Mouse (Mus musculus) C2C12 (cell line): ENCODE results near the gene Dxo. TPM values are rescaled to one million over a fixed set of nuclear protein-coding genes. Genes with fewer than 3 reads are reported as not detected.

Experiments used
- H3K27me3 ChIP-seq: one replicate; pipeline ENCODE4 v1.6.1; 2011; ENCODE audit not compliant: control insufficient read depth, insufficient read depth, insufficient read length
- H3K36me3 ChIP-seq: one replicate; pipeline ENCODE4 v1.6.1; 2011; ENCODE audit not compliant: control insufficient read depth, insufficient read depth
- H3K4me3 ChIP-seq: one replicate; pipeline ENCODE4 v1.5.1; 2011; ENCODE audit warnings: mild to moderate bottlenecking, control low read depth; ENCODE audit not compliant: poor library complexity, insufficient read depth, severe bottlenecking
- H3K79me2 ChIP-seq: one replicate; pipeline ENCODE4 v1.6.1; 2011; ENCODE audit not compliant: control insufficient read depth, insufficient read depth
- H3K79me3 ChIP-seq: one replicate; pipeline ENCODE4 v1.6.1; 2011; ENCODE audit warnings: low read depth, control low read depth
- H3ac ChIP-seq: one replicate; pipeline ENCODE3; 2011; ENCODE audit warnings: low read depth; ENCODE audit not compliant: control insufficient read depth, insufficient read length
- CEBPB ChIP-seq: IDR thresholded peaks from one replicate; pipeline ENCODE4 v1.6.1; 2011; ENCODE audit warnings: low read depth, mild to moderate bottlenecking, control low read depth, moderate library complexity
- CTCF ChIP-seq: IDR thresholded peaks from one replicate; pipeline ENCODE4 v1.5.1; 2011; ENCODE audit not compliant: control insufficient read depth, insufficient read depth, insufficient read length
- FOSL1 ChIP-seq: IDR thresholded peaks from one replicate; pipeline ENCODE4 v1.8.0; 2011; ENCODE audit warnings: mild to moderate bottlenecking, low read length; ENCODE audit not compliant: poor library complexity, insufficient read depth, severe bottlenecking
- MAX ChIP-seq: IDR thresholded peaks from one replicate; pipeline ENCODE4 v1.6.1; 2011; ENCODE audit warnings: mild to moderate bottlenecking, control low read depth
- MYOD1 ChIP-seq: IDR thresholded peaks from one replicate; pipeline ENCODE4 v1.6.1; 2011; ENCODE audit warnings: low read depth; ENCODE audit not compliant: control insufficient read depth, insufficient read length
- MYOG ChIP-seq: IDR thresholded peaks from one replicate; pipeline ENCODE4 v1.6.1; 2011; ENCODE audit not compliant: control insufficient read depth, insufficient read length; ENCODE audit errors: extremely low read depth
- USF1 ChIP-seq: IDR thresholded peaks from one replicate; pipeline ENCODE4 v1.6.1; 2011; ENCODE audit warnings: low read depth, mild to moderate bottlenecking, control low read depth, moderate library complexity
- polyA plus RNA-seq: library from polyadenylated mRNA; unstranded; fragments of >200 nt; fragmentation: generic; extraction: Trizol; gene quantifications from one replicate; pipeline ENCODE4 v1.2.1, GENCODE M21; 2012; ENCODE audit warnings: missing spikeins

The Dxo gene
- polyA plus RNA-seq, 1 experiment = 27.2 TPM

GRCm38 (mm10) chr17:34874321-34874720 lies 37.5 kb downstream of the Dxo start:
- no peak overlapping the region for H3ac ChIP-seq
- TF ChIP-seq CEBPB (no peak), MAX (no peak), CTCF (no peak), MYOG (no peak), USF1 (no peak)
- H3K79me2 ChIP-seq = no peaks in the 10 kb centered on the region

GRCm38 (mm10) chr17:34879336-34879879 lies 42.6 kb downstream of the Dxo start, which contains the start of gene Zbtb12:
Gene Zbtb12 (plus strand): TSS chr17:34879483.
- TF ChIP-seq MYOD1 (no peak), CEBPB (no peak), CTCF (no peak), MYOG (no peak), MAX (no peak), FOSL1 (no peak), USF1 (no peak)
- H3K79me2 ChIP-seq = no peaks in the 10 kb centered on the region
- no peak within 1 kb of the TSS for H3ac ChIP-seq
- H3K27me3 ChIP-seq = no peaks in the 10 kb centered on the region
- H3K4me3 ChIP-seq = no peak within 1 kb of the TSS
- H3K36me3 ChIP-seq = no peaks in the 10 kb centered on the region
- no peaks in the 10 kb centered on the region for H3K79me3 ChIP-seq

More at GRCm38 (mm10) chr17:34874321-34874720, 37.5 kb downstream of the Dxo start:
- no peak overlapping the region for H3K4me3 ChIP-seq
- H3K36me3 ChIP-seq = no peaks in the 10 kb centered on the region
- no peaks in the 10 kb centered on the region for H3K79me3 ChIP-seq
- H3K27me3 ChIP-seq = peaks cover 4% of the 10 kb centered on the region

- H3ac ChIP-seq = no peak overlapping the region
Measured at GRCm38 (mm10) chr17:34881166-34881565, 44.3 kb downstream of the Dxo start.

GRCm38 (mm10) chr17:34881683-34882310 lies 45.0 kb downstream of the Dxo start, which contains the start of gene Gm20547:
Gene Gm20547 (minus strand): TSS chr17:34882042.
- Histone ChIP-seq H3K79me3 (no peaks in the 10 kb centered on the region), H3K4me3 (no peak within 1 kb of the TSS), H3ac (no peak within 1 kb of the TSS), H3K36me3 (no peaks in the 10 kb centered on the region), H3K79me2 (no peaks in the 10 kb centered on the region), H3K27me3 (no peaks in the 10 kb centered on the region)
- no peak for TF ChIP-seq MAX

More at GRCm38 (mm10) chr17:34881166-34881565, 44.3 kb downstream of the Dxo start:
- Histone ChIP-seq H3K79me2 (no peaks in the 10 kb centered on the region), H3K4me3 (no peak overlapping the region), H3K79me3 (no peaks in the 10 kb centered on the region), H3K36me3 (no peaks in the 10 kb centered on the region), H3K27me3 (no peaks in the 10 kb centered on the region)
- TF ChIP-seq USF1 (no peak), MYOG (no peak), MAX (no peak), CTCF (no peak), FOSL1 (no peak), CEBPB (no peak), MYOD1 (no peak)

GRCm38 (mm10) chr17:34883332-34883731 lies 46.5 kb downstream of the Dxo start:
- TF ChIP-seq USF1 (no peak), MAX (no peak), CTCF (no peak), FOSL1 (no peak), MYOG (no peak), CEBPB (no peak), MYOD1 (no peak)
- Histone ChIP-seq H3K36me3 (no peaks in the 10 kb centered on the region), H3K79me3 (no peaks in the 10 kb centered on the region), H3ac (no peak overlapping the region), H3K27me3 (no peaks in the 10 kb centered on the region), H3K79me2 (no peaks in the 10 kb centered on the region), H3K4me3 (no peak overlapping the region)

- H3K79me3 ChIP-seq = no peaks in the 10 kb centered on the region
- H3K36me3 ChIP-seq = no peaks in the 10 kb centered on the region
- H3K27me3 ChIP-seq = no peaks in the 10 kb centered on the region
- TF ChIP-seq MYOG (no peak), CTCF (no peak), USF1 (no peak), CEBPB (no peak), MAX (no peak), MYOD1 (no peak), FOSL1 (no peak)
- H3K79me2 ChIP-seq = no peaks in the 10 kb centered on the region
- H3K4me3 ChIP-seq = no peak overlapping the region
- no peak overlapping the region for H3ac ChIP-seq
Measured at GRCm38 (mm10) chr17:34884704-34885103, 47.9 kb downstream of the Dxo start.
